Mouse (Mus musculus) layer of hippocampus, postnatal 36 days (tissue): ENCODE data around the gene E130308A19Rik. TPM values are rescaled to one million over a fixed set of nuclear protein-coding genes. Genes with fewer than 3 reads are reported as not detected.

ENCODE experiments used
- DNase-seq, 2 experiments: peaks; one replicate each; pipeline ENCODE4 v3.0.0; 2022
- total RNA-seq, 2 experiments: library from RNA; stranded (reverse); gene quantifications; 2 replicates each; pipeline ENCODE4 v1.2.3; 2021

Gene E130308A19Rik
- total RNA-seq, 2 experiments from 2014 or later = 12.6 to 15.9 TPM

DNA sequence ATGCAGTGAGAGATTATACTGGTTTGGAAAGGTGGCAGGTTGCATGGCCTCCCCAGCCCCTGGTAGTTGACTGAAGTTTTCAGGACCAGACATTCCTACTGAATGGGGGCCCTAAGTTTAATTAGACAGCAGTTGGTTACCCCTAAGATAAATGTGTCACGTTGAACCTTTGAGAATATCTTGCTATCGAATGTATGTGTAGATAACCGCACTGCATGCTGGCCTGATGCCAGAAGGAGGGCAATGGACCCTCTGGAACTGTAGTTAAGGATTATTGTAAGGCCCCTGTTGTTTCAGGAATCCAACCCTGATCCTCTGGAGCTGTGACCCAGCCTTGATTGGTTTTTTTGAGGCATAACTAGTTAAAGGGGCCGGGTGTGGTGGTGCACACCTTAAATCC lies 58.3 kb downstream of the E130308A19Rik start:
- no peak for DNase-seq

DNA sequence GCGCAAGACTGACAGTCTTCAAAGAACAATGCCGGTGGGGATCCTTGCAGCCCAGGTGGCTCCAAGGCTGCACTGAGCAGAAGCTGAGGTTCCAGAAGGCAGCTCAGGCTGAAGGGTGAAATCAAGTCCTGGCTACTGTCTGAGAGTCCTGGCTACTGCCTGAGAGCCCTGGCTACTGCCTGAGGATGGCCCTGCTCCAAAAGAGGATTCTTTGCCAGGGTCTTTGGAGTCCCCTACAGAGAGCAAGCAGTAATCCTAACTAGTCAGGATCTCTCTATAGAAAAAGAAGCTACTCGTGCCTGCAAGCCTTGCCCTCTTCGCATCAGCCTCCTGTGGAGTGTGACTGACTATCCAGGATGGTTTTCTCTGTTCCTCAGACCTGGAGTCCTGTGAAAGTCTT lies 60.7 kb downstream of the E130308A19Rik start:
- DNase-seq = no peak

DNA sequence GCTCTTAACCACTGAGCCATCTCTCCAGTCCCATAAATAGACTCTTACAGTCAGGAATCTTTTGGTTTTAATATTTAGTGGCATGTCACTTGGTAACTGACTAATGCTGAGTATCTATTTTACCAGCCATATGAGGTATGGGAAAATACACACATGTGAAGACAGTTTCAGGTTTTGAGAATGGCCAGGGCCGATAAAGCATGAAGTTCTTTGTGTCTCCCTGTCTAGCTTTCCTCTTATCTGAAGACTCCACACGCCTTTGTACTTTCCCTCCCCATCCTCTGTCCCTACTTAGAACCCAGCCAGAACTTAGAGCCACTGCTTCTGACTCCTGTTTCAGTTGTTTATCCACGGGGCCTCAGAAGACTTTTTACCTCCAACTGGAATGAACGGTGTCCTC lies 63.0 kb downstream of the E130308A19Rik start:
- no peak for DNase-seq

DNA sequence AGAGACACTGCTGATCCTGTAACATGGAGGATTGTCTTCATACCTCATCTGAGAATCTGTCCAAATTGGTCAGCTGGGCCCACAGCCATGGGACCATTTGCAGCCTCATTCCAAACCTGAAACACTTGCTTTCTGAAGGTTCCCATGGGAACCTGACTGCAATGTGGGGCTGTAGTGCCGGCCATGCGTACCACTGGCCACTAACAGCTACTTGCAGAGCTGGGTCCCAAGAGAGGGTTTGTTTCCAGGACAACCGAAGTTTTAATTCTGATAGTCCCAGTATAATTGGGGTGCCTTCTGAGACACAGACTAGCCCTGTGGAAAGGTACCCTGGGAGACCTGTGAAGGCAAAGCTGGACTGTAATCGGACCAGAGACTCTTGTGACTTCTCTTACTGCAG lies 64.1 kb downstream of the E130308A19Rik start:
- no peak for DNase-seq

DNA sequence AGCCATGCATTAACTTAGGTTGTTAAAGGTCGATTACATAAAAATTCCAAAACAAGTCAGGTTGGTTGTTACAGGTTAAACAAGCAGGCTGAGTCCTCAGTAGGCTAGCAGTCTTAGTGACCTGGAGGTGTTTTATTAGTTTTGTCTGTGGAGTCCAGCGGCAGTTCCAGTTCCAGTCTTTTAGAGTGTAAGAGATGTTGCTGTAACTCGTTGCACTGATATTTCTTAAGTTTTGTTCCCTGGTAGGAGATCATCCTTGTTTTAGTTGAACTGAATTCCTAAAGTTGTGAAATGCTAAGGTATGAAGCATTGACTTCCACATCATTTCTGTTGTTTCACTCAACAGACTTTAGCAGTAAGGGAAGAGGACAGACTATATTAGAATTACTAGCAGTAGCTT lies 70.8 kb downstream of the E130308A19Rik start:
- no peak for DNase-seq

DNA sequence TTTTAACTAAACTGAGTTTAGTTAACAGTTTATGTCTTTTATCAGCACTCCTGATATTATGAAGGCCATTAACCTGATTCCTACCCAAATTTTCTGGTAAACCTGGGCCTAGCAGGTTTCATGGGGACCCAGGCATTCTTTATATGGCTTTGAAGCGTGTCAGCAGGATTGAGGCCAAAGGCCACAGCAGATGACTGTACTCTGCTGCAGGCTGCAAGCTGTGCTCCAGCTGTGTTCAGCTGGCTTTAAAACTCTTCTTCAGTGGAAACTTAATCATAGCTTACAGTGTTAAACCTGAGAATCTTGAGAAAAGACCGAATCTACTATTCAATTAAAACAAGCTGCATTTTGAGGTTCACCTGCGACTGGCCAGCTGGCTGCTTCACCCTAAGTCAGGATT lies 71.9 kb downstream of the E130308A19Rik start:
- DNase-seq = no peak

DNA sequence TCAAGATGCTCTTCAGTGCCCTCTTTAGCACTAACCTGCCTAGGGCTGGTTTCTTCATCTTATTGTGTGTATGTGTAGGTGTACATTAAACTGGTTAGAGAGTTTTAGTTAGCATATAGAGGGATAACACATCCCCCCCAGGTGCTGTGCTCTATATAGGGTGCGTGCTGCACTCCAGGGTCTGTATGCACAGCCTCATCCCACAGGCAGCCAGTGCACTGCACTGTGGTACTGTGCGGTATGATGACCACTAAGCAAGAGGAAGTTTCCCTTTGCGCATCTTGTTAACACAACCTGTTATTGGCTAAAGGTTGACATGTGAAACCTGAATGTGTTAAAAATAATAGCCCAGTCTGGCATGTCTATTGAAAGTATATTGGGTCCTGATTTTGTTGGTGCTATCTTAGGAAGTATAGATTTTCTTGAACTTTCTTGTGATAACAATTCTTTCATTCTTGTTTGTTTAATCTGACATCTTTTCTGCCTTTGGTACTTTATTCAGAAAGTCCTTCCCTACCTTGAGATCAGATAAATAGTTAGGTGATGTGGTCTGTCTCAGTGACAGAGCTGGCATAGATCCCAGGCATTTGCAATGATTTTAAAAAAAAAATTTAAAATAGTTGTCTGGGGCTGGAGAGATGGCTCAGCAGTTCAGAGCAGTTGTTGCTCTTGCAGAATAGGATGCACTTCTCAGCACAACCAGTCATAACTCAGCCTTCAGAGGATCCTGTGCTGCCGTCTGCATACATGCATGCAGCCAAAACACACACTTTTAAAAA lies 73.2 kb downstream of the E130308A19Rik start:
- no peak for DNase-seq

DNA sequence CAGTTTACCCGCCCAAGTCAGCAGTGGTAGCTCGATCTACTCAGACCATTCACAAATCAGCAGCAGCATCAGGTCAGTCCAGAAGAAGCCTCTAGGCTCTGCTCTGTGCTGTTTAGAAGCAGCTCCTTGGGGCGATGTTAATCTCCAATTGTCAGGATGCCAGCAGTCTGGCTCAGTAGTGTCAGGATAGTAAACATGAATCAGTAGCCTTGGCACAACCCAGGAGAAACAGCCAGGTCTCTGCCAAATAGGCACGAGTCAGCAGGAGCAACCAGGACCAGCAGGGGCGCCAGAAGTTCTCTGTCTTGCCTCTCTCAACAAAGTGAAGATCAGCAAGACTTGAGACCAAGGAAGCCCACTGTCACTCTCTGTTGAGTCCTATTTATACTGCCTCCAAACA lies 83.3 kb downstream of the E130308A19Rik start:
- DNase-seq = no peak

DNA sequence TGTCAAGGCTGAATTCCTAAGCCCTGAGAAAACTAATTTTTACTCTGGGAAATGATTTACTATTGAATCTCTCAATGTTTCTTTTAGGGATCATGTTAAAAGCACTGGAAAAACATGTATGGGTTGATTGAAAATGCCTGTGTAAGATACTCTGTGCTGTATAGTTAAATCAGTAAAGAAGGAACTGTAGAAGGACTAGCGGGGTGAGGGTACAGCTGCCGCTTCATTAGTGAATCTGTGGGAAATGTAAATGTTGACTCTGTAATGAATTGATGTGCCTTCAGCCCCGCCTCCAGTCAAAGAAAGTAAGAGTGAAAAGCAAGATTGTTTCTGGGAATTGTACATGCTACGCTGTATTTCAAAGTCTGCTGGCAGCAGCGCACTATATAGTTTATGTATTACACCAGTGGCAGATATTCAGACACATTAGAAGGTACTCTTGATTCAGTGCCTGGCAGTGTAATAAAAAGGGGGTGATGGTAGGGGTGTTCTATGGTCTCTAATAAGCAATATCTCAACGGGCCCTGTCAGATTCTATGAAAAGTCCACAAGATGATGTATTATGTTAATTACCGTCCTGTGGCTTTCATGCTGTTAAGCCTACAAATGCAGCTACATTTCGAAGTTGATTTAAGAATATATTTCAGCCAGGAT lies 84.9 kb downstream of the E130308A19Rik start:
- DNase-seq = no peak

DNA sequence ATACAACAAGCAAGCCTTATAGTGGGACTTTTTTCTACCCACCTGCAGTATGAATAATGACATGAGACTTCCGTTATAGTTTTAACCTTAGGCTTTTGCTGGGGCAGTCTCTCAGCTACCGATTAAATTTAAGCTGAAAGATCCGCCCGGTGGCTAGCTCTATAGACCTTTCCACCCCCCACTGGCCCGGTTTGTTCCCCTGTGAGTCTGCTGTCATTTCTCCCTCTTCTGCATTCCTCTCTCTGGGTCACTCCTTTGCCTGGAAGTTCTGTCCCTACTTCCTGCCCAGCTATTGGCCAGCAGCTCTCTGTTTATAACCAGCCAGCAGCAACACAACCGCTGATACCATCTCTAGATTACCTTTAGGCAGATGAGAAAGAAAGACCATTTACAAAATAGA lies 86.4 kb downstream of the E130308A19Rik start:
- DNase-seq = no peak

DNA sequence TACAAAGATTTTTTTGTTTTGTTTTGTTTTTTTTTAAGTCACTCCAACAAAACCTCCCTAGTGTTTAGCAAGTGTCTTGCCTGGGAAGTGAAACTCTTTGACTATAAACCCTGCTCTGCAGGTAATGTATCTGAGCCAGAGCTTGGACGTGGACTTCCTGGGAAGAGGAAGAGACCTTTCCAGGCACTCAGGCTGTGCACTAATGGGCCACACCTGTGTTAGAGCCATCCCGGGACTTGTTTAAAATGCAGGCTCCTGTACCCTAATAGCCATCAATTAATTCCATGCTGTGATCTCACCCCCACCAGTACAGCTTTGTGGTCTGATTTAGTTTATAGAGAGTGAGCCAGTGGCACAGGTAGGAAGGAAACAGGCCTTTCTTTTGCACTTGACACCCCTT lies 86.9 kb downstream of the E130308A19Rik start:
- no peak for DNase-seq

DNA sequence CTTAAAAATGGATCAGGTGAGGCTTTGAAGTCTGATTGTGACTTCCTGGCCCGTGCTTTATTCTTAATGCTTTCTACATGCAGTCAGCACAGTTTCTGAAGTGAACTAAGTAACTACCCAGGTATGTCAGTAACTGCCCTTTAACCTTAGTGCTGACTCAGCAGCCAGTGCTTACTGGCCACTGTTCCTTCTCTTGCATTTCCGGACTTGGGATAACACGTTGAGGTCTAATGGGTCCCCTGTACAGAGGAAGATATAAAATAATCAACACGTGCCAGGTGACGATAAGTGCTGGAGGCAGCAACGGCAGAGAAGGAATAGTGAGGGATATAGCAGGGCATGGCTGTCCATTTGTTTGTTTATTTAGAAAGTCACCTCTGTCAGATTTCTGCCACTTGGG lies 88.5 kb downstream of the E130308A19Rik start:
- DNase-seq = no peak

DNA sequence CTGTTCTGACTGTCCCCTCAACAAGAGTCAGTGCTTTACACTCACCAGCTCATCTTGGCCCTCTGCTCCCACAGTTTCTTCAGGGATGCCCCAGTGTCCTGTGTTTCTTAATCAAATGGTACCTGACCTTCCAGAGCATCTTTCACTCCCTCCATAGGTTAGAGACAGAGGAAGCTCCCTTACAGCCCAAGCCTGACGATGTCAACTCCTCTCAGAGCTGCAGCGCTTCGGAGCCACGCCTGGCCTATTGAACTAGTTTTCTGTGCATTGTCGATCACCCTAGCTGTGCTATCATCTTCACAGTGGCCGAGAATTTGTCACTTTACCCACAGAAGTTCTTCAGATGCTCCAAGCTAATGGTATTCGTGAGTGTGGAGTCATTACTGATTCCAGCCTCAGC lies 88.9 kb downstream of the E130308A19Rik start:
- no peak for DNase-seq

DNA sequence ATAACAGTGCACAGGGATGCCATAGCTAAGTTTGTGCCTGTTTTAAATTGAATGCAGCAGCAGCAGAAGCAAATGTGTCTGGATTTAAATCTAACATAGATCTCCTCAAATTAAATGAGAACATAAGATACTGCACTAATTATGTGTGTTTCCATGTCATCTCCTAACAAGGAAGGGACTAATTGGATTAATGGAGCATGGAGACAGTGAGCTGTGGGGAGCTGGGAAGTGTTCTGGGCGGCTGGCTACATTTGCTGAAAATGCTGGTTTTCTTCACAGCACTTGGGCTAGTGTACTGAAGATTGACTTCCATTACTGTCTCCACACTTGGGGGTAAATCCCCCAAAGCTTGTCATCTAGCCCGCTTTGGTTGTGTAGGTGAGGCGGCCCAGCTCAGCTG lies 89.5 kb downstream of the E130308A19Rik start:
- DNase-seq = no peak

DNA sequence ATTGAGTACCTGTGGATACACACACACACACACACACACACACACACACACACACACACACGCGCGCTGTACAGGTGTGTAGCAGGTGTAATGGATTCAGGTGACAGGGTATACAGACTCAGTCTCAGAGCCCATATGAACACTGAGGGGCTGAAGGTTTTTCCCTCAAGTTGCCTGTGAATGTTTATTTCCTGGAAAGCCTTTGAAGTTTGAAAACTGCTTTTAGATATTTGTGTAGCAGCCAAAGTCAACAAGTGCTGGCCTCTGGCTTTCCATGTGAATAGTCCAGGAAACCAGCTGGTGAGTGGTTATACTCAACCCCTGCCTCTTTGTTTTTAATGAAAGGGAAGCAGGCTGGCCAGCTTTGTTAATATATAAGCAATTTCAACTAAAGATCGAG lies 91.3 kb downstream of the E130308A19Rik start:
- DNase-seq = no peak

DNA sequence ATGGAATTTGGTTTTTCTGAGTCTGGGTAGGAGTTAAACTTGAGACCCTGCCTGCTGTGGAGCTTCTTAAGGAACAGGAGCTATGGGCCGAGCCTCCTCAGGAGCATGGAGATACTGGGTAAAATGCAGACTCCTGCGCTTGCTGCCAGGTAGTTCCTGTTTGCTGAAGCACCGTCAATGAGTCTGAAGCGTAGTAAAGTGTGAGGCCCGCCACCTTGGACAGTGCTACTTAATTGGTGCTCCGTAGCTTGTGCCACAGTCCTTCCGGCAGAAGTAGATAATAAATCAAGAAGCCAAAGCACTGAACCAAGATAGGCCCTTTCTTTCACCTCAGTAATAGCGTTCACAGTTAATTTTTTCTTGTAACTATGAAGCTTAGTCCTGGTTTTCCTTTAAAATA lies 92.5 kb downstream of the E130308A19Rik start:
- DNase-seq = no peak

DNA sequence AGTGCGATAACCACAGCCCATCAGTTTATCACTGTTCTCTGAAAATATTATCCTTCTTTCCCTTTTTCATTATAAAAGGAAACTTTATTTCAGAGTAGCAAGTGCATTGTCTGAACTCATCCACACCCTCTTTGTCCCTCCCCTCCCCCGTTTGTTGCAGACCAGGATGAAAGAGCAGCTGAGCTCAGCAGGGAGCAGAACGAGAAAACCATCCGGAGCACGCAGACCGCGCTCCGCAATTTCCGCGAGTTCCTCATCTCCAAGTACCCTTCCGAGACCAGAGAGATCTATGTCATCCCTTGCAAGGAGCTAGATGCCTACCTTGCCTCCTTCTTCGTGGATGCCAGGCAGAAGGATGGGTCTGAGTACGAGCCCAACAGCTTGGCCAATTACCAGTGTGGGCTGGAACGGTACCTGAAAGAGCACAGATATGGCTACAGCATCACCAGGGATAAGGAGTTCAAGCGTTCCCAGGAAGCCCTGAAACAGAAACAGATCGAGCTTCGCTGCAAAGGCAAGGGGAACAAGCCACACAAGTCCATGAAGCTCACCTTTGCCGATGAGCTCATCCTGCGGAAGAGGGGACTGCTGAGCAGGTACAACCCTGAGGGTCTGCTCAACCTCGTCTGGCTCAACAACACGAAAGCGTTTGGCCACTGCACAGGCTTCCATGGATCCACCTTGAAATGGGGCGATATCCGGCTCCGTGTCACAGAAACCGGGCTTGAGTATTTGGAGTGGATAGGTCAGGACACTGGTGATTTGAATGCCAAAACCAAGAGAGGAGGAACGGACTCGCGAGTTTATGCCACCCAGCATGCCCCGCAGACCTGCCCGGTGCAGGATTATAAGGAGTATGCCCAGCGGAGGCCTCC lies 93.7 kb downstream of the E130308A19Rik start:
- no peak for DNase-seq

DNA sequence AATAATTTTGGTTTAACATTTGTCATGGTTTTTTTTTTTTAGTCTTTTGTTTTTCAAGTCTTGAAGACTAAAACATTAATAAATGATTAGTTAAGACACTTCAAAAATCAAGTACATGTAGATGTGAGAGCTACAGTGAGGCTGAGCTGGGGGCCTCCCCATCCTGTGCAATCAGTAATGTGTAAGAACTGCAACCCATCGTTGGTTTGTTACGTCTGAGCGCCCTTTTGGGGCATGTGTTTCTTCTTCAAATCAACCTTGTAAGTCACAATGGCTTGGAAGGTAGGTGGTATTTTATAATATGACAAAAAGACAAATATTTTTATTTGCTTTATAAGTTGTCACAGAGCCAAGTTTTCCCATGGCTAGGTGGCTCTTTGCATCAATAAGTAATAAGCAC lies 95.8 kb downstream of the E130308A19Rik start:
- no peak for DNase-seq

DNA sequence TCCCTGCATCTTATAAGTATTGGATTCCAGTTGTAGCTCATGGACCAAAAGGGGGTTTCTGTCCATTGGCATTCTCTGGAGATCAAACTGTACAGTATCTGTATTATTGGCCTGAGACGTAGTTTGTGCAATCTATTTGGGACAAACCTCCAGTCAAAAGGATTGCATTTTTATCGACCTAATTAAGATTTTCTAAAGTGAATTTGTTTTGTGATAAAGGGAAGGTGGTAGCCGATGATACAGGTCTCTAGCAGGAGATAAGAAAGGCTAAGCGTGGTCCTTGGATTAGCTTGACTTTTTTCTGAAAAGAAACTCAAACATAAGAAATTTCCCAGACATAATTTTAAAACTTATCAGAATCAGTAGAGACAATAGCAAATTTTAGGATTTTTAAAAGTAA lies 99.6 kb downstream of the E130308A19Rik start:
- DNase-seq = no peak

DNA sequence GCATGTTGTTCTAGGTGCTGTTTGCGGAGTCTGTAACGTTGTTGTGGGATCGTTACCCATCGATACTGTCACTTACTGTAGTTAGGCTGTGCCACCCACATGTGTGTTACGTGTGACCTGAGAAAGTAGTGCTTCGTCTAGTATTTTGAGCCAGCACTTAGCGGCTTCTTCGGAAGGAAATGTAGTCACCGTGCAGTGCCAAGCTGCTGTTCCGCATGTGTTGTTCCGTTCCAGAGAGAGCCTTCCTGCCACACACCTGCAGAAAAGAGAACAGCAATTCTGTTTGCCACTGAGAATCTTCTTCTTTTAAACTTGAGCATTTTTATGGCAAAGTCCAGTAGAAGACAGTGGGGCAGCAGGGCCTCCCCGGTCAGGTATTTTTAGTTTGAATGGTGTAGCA lies 100.5 kb downstream of the E130308A19Rik start:
- no peak for DNase-seq

DNA sequence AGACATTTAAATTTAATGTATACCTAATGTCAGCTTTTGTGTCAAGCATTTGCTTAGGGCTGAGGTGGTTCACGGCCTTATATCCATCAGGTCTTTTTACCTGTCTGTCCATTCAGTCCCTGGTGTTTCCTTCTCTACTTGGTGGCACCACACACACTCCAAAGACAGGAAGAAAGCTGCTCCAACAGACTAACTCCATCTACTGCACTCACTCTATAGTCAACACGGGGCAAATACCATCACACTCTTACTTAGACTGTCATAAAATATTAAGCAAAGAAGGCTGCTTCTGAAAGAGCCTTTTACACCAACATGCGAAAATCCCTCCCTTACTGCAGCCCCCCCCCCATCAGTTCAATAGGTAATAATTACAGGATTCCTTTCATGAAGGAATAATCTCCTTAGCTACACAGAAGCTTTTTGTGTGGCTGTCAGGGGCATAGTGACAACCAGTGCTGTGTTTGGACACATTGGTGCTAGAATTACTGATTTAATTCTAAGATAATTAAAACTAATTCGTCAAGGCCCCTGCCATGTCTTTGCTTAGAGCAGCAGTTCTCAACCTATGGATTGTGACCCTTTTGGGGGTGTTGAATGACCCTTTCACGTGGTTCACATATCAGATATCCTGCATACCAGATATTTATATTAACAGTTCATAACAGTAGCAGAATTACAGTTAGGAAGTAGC lies 101.3 kb downstream of the E130308A19Rik start:
- no peak for DNase-seq

DNA sequence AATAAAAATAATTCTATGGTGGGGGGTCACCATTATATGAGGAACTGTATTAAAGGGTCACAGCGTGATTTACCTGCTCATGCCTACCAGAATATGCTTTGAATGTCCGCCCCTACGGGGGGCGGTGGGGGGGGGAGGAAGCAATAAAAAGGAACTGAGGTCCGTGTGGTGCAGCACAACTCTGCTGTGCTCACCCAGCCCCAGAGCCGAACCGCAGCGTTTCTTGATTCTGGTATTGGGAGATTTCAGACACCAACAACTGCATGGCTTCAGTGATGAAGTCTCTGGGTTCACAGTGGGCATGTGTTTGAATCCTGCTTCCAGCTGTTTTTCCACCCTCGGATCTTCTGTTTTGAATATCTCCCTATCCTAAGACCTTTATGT lies 101.9 kb downstream of the E130308A19Rik start:
- DNase-seq = no peak

DNA sequence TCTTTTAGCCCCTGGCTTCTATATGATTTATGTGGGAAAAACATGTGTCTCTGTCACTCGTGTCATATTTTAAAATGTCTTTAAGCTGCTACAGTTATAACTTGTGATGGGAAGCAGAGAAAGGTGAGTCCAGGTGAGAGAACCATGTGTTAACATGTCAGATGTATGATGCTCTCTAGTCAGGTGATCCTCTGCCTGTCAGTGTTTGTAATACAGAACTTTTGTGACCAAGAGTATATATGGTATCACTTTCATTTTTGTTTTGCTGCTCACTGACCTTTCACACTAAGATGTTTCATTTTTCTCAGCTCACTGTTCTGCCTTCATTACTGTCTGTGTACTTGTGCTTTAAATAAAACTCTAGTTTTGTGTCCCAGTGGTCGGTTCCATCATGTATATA lies 102.8 kb downstream of the E130308A19Rik start:
- no peak for DNase-seq
